Mouse (Mus musculus): Measurements from ENCODE around the gene Sh3pxd2b.

- TF ChIP-seq CTCF (conservative IDR thresholded peaks at IDR 0.05; ENCODE audit: insufficient read depth, insufficient read length, low read depth, low read length), result no peak
- no peak for TF ChIP-seq POLR2A (IDR thresholded peaks at IDR 0.05; ENCODE audit: low read depth, low read length)
These were observed 103.7 kb downstream of the Sh3pxd2b start for GRCm38 (mm10) chr11:32451306-32451705.

Measured in kidney, adult 2 months (tissue).